Mouse (Mus musculus): ENCODE results near the gene Gm5485. TPM values are rescaled to one million over a fixed set of nuclear protein-coding genes. Genes with fewer than 3 reads are reported as not detected.

The Gm5485 gene
- not detected in 2 replicates for polyA plus RNA-seq (2016; fragmentation: Nextera tagmentation; extraction: Ambion mirVana)

DNA sequence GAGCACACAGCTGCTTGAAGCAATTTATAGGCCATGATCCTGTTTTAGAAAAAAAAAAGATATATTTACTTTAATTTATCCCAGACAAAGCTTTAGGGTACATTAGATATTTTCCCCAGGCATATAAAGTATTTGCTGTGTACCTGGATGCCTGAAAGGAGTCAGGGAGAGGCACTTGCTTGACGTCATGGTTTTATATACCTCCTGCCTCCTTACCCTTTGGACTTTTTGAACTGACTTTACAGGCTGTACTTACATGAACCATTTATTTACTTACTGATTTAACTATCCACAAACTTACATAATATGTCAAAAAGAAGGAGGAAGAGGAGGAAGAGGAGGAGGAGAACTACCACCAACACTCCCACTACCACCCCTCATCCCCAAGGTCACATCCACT lies at the start of gene Gm5485:
Gene Gm5485 (minus strand): TSS at position 171 of the 400 bp plus-strand sequence.
- Histone ChIP-seq H3K4me2 (no peak within 1 kb of the TSS), H3K9me3 (no peaks in the 10 kb centered on the region), H3K9ac (no peak within 1 kb of the TSS), H3K27ac (no peak within 1 kb of the TSS), H3K36me3 (replicated peaks) (no peaks in the 10 kb centered on the region), H3K27me3 (no peaks in the 10 kb centered on the region), H3K4me3 (replicated peaks) (no peak within 1 kb of the TSS), H3K4me1 (no peaks in the 10 kb centered on the region)
- no peak for ATAC-seq (ENCODE audit: low FRiP score)
- 91% methylated on average over 1 of the region's 1 CpGs for WGBS

DNA sequence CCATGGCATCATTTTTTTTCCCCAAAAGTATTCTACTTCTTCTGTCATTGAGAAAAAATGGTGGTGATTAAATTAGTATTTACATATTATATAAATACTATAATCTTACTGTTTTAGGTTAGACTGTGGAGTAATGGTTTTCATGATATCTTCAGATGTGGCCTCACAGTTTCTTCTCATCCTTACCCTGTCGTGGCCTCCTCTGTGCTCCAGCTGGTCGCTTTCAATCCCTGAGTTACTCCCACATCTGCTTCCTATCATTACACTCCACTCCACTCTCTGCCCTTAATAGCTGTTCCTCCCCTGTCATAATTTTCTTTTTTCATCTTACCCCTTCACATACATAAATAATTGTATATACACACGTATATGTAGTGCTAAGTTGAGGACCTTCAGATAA lies 41.0 kb upstream of the Gm5485 start:
- H3K9me3 ChIP-seq, result no peaks in the 10 kb centered on the region
- no peaks in the 10 kb centered on the region for H3K36me3 ChIP-seq (replicated peaks)
- H3K4me3 ChIP-seq (replicated peaks), result no peak overlapping the region
- 89% methylated on average over 3 of the region's 3 CpGs for WGBS
- no peak overlapping the region for H3K4me2 ChIP-seq
- no peak for ATAC-seq (ENCODE audit: low FRiP score)
- no peak overlapping the region for H3K27ac ChIP-seq
- H3K4me1 ChIP-seq, result no peaks in the 10 kb centered on the region
- H3K9ac ChIP-seq, result no peak overlapping the region
- no peaks in the 10 kb centered on the region for H3K27me3 ChIP-seq

DNA sequence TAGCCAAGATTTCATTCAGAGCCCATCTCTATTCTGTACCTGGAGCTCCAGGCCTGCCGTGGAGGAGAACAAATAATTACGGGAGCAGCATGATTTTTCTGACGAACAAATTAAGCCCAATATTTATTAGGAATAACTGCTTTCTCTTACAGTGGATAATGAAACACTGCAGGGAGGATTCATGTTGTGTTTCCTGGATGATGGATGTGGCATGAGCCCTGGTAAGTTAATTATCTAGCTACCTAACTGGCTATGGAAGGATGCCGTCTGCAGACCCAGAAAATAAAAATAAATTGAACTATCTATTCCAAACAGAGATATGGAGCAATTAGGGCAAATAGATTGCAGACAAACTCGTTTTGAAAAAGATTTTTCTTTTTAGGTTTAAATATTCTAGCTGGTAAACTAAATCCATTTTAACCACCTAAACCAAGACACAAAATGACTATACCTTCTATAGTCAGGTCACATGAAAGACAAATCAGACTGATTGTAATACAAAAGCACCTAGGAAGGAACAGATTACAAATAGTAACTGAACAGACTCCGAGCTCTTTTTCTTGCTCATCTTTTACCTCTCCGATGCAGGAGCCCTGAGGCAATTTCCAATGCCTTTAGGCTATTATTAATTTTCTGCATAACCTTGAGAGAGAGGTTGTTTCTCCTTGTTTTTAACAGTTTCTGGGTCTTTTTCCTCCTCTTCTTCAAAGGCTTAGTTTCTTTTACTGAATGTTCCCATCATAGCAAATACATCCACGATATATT lies 34.1 kb upstream of the Gm5485 start:
- no peaks in the 10 kb centered on the region for H3K36me3 ChIP-seq (replicated peaks)
- H3K9ac ChIP-seq, result no peak overlapping the region
- H3K4me1 ChIP-seq, result no peaks in the 10 kb centered on the region
- no peak for ATAC-seq (ENCODE audit: low FRiP score)
- H3K4me2 ChIP-seq, result no peak overlapping the region
- no peak overlapping the region for H3K4me3 ChIP-seq (replicated peaks)
- no peaks in the 10 kb centered on the region for H3K9me3 ChIP-seq
- H3K27me3 ChIP-seq, result no peaks in the 10 kb centered on the region
- H3K27ac ChIP-seq, result no peak overlapping the region
- WGBS, result 82% methylated on average over 8 of the region's 8 CpGs

DNA sequence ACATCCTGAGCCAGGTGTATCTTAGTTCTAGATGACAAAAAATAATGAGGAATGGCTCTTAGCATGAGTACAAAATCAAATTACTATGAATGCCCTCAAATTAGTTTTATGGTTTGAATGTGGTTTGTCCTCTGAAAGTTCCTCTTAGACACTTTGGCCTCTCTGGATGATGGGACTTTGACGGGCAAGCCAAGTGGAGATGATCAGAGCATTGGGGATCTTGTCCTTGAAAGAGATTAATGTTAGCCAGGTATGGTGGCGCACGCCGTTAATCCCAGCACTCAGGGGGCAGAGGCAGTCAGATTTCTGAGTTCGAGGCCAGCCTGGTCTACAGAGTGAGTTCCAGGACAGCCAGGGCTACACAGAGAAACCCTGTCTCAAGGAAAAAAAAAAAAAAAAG lies 32.4 kb upstream of the Gm5485 start:
- ATAC-seq (ENCODE audit: low FRiP score), result no peak
- no peaks in the 10 kb centered on the region for H3K4me1 ChIP-seq
- 92% methylated on average over 5 of the region's 5 CpGs for WGBS

DNA sequence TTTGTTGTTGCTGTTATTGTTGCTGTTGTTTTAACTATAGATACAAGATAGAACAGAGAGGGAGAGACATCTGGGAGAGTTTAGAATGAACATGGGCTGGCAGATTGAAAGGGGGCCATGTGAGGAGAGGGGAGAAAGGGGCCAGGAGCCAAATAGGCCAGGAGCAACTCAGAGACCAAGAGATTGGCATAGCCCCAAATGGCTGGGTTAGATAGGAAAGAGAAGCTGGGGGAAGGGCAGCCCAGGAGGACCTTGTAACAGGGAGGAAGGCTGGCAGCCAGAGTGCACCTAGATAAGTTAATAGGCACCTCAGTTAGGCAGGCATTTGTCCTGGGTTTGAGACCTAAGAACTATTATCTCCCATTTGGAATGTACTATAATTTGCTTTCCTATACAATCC lies 25.3 kb upstream of the Gm5485 start:
- H3K4me3 ChIP-seq (replicated peaks), result no peak overlapping the region
- no peaks in the 10 kb centered on the region for H3K9me3 ChIP-seq
- no peaks in the 10 kb centered on the region for H3K4me1 ChIP-seq
- H3K9ac ChIP-seq, result no peak overlapping the region
- no peak overlapping the region for H3K27ac ChIP-seq
- no peaks in the 10 kb centered on the region for H3K27me3 ChIP-seq
- no peaks in the 10 kb centered on the region for H3K36me3 ChIP-seq (replicated peaks)
- H3K4me2 ChIP-seq, result no peak overlapping the region
- ATAC-seq (ENCODE audit: low FRiP score), result no peak

More for the DNA sequence above, 32.4 kb upstream of the Gm5485 start:
- no peak overlapping the region for H3K4me2 ChIP-seq
- no peak overlapping the region for H3K4me3 ChIP-seq (replicated peaks)
- no peaks in the 10 kb centered on the region for H3K9me3 ChIP-seq
- no peak overlapping the region for H3K9ac ChIP-seq
- H3K36me3 ChIP-seq (replicated peaks), result no peaks in the 10 kb centered on the region
- no peaks in the 10 kb centered on the region for H3K27me3 ChIP-seq
- H3K27ac ChIP-seq, result no peak overlapping the region

DNA sequence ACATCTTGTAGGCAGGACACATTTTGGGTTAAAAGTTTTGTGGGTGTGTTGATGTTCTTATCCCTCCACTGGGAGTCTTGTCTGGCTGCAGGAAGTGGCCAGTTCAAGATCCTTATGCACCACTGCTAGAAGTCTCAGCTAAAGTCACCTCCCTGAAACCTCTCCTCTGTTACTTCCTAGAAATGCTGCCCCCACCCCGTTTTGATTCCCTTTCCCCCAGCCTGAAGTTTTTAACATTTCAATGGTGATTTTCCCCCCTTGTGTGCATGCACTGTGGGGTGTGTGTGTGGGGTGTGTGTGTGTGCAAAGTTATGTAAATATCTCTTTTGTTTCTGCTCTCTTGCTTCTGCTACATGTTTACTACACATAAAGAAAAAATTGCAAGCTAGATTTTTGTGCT lies 23.2 kb upstream of the Gm5485 start:
- Histone ChIP-seq H3K4me2 (no peak overlapping the region), H3K36me3 (replicated peaks) (no peaks in the 10 kb centered on the region), H3K9ac (no peak overlapping the region), H3K4me1 (no peaks in the 10 kb centered on the region), H3K4me3 (replicated peaks) (no peak overlapping the region), H3K9me3 (no peaks in the 10 kb centered on the region), H3K27ac (no peak overlapping the region), H3K27me3 (no peaks in the 10 kb centered on the region)
- no peak for ATAC-seq (ENCODE audit: low FRiP score)
- WGBS, result 5% methylated on average over 1 of the region's 1 CpGs

DNA sequence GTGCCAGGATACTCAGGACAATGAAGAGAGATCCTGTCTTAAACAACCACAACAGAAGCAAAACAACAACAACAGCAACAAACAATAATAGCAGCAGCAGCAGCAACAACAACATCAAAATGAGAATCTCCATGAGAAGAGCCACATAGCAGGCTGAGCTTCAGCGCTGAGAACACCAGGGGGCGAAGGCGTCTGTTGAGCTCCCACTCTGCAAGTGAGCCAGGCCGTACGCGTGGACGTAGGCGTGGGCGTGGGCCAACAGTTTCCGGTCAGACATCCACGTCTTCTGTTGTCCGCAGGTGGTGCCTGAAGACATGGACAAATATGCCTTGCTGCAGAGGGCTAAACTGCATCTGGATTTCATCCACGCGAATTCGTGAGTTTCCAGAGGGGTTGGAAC lies 18.8 kb upstream of the Gm5485 start, which contains the start of gene Morc1:
Gene Morc1 (plus strand): TSS at position 211 of the 400 bp plus-strand sequence.
- Histone ChIP-seq H3K4me3 (replicated peaks) (no peak within 1 kb of the TSS), H3K36me3 (replicated peaks) (no peaks in the 10 kb centered on the region), H3K27me3 (no peaks in the 10 kb centered on the region), H3K9me3 (no peaks in the 10 kb centered on the region), H3K4me2 (no peak within 1 kb of the TSS), H3K4me1 (no peaks in the 10 kb centered on the region), H3K27ac (no peak within 1 kb of the TSS), H3K9ac (no peak within 1 kb of the TSS)
- 94% methylated on average over 15 of the region's 15 CpGs for WGBS
- ATAC-seq (ENCODE audit: low FRiP score), result no peak

DNA sequence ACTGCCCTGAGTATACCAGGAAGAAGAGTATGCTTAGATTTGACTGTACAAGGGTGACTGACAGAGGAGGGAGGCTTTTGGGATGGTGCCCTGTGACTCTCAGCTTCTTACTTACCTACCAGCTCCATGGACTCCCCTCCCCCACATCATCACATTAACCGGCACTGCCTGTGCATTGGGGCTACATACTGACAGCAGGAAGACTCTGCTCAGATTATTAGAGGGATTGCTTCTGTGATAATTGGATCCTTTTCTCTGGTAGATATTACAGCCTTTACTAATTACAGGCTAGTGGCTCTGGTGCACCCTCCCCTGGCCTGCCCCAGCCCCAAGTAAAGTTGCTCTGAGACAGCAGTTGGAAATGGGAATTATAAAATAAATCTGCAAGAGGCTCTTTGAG lies 17.2 kb upstream of the Gm5485 start:
- 0 out of 2 replicates have a peak, but pooled peaks have one; percentile 51 for ATAC-seq (ENCODE audit: low FRiP score)
- Histone ChIP-seq H3K4me3 (replicated peaks) (no peak overlapping the region), H3K4me2 (no peak overlapping the region), H3K9me3 (no peaks in the 10 kb centered on the region), H3K27me3 (no peaks in the 10 kb centered on the region), H3K36me3 (replicated peaks) (no peaks in the 10 kb centered on the region), H3K4me1 (no peaks in the 10 kb centered on the region), H3K27ac (no peak overlapping the region), H3K9ac (no peak overlapping the region)
- WGBS, result 47% methylated on average over 1 of the region's 1 CpGs

DNA sequence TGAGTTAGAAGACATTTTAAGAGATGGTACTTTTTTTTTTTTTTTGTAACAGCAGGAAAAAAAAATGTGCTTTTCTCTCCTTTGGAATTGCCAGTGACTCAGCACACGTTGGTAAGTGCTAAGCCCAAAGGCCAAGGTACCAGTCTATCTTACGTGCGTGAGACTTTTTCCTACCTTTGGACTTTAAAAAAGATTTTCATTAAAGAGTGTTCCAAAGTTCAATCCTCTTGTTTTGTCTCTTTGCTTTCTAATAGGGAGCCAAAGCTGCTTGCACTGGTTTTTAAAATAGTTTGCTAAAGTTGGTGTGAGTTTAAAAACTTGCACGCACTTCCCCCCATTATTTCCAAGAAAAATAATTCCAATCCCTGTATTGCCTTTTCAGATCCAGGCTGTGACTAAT lies 11.9 kb upstream of the Gm5485 start:
- Histone ChIP-seq H3K9me3 (no peaks in the 10 kb centered on the region), H3K4me2 (no peak overlapping the region), H3K4me3 (replicated peaks) (no peak overlapping the region), H3K9ac (no peak overlapping the region), H3K4me1 (no peaks in the 10 kb centered on the region), H3K27ac (no peak overlapping the region), H3K36me3 (replicated peaks) (no peaks in the 10 kb centered on the region), H3K27me3 (no peaks in the 10 kb centered on the region)
- ATAC-seq (ENCODE audit: low FRiP score), result no peak
- 92% methylated on average over 4 of the region's 4 CpGs for WGBS

DNA sequence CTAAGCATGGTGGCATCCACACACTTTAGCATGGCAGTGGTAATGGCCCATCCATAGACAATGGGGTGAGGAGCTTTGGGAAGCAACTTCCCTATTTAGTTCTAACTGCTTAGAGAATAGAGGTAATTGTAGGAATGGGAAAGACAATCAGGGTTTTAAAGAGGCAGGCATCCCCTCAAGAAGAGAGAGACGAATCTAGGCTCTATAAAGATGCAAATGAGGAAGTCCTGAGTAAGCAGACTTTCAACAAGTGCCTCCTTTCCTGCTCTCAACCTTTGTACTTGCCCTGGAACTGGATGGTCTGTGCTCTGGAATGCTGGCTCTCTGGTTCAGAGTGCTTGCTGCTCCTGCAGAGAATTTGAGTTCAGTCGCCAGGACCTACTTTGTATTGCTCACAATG lies 10.3 kb upstream of the Gm5485 start:
- Histone ChIP-seq H3K4me2 (no peak overlapping the region), H3K9ac (no peak overlapping the region), H3K9me3 (no peaks in the 10 kb centered on the region), H3K27me3 (no peaks in the 10 kb centered on the region), H3K27ac (no peak overlapping the region), H3K4me1 (no peaks in the 10 kb centered on the region), H3K36me3 (replicated peaks) (no peaks in the 10 kb centered on the region), H3K4me3 (replicated peaks) (no peak overlapping the region)
- no peak for ATAC-seq (ENCODE audit: low FRiP score)
- 17% methylated on average over 2 of the region's 2 CpGs for WGBS

DNA sequence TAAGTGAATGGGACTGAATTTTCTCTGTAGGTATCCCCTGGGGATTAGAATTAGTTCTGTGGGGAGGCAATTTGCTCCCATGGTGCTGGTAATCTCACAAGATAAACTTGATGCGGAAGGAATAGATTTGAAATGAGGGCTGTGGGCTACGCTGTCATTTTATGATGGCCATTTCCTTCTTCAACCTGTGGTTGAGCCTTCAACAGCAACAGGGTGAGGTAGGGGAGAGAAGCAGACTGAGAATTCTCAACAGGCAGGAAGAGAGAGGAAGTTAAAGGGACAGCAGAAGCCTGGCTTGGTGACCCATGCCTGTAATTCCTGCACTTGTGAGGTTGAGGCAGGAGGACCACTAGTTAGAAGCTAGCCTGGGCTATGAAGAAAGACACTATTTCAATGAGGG lies 6.8 kb upstream of the Gm5485 start:
- Histone ChIP-seq H3K27ac (no peak overlapping the region), H3K9me3 (no peaks in the 10 kb centered on the region), H3K4me2 (no peak overlapping the region), H3K4me3 (replicated peaks) (no peak overlapping the region), H3K36me3 (replicated peaks) (no peaks in the 10 kb centered on the region), H3K4me1 (no peaks in the 10 kb centered on the region), H3K9ac (no peak overlapping the region), H3K27me3 (no peaks in the 10 kb centered on the region)
- no peak for ATAC-seq (ENCODE audit: low FRiP score)
- 82% methylated on average over 2 of the region's 2 CpGs for WGBS

DNA sequence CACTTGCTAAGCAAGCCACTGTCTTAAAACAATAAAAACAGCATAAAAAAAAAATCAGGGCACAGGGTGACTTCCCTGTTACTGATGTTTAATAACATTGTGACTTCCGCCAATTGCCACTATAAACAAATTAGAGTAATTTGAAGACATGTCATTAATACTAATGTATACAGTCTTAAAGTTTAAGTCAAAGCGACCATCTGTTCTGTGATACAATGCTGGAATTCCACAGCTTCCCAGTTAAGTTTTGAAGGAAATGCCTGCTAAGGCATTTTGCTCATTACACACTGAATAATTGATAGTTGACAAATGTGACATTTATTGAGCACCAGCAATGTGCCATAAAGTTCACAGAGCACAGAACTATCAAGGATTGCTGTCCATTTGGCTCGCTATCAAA lies 6.3 kb upstream of the Gm5485 start:
- Histone ChIP-seq H3K4me3 (replicated peaks) (no peak overlapping the region), H3K4me2 (no peak overlapping the region), H3K9me3 (no peaks in the 10 kb centered on the region), H3K4me1 (no peaks in the 10 kb centered on the region), H3K36me3 (replicated peaks) (no peaks in the 10 kb centered on the region), H3K9ac (no peak overlapping the region), H3K27me3 (no peaks in the 10 kb centered on the region), H3K27ac (no peak overlapping the region)
- 91% methylated on average over 3 of the region's 3 CpGs for WGBS
- no peak for ATAC-seq (ENCODE audit: low FRiP score)

DNA sequence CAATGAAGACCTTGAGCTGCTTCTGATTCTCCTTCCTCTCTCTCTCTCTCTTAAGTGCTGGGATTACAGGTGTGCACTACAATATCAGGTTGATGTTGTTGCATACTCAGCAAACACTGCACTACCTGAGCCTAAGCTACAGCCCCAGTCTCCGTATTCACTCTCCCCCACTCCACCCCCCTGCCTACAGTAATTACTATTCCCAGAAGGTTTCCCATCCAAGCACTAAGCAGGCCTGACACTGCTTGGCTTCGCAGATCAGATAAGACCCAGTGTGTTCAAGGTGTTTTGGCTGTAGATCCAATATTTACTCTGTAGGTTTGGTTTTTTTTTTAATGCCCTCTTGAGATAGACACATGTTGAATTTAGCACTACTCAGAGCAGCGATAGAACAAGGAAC lies 2.1 kb downstream of the Gm5485 start:
- Histone ChIP-seq H3K36me3 (replicated peaks) (no peaks in the 10 kb centered on the region), H3K27me3 (no peaks in the 10 kb centered on the region), H3K4me1 (no peaks in the 10 kb centered on the region), H3K9ac (no peak overlapping the region), H3K4me2 (no peak overlapping the region), H3K4me3 (replicated peaks) (no peak overlapping the region), H3K9me3 (no peaks in the 10 kb centered on the region), H3K27ac (no peak overlapping the region)
- no peak for ATAC-seq (ENCODE audit: low FRiP score)
- WGBS, result 84% methylated on average over 3 of the region's 3 CpGs

Data from forebrain, embryonic 12.5 days (tissue).